22 mouse cellular contexts compared by ENCODE assay signal in the genomic region with DNA sequence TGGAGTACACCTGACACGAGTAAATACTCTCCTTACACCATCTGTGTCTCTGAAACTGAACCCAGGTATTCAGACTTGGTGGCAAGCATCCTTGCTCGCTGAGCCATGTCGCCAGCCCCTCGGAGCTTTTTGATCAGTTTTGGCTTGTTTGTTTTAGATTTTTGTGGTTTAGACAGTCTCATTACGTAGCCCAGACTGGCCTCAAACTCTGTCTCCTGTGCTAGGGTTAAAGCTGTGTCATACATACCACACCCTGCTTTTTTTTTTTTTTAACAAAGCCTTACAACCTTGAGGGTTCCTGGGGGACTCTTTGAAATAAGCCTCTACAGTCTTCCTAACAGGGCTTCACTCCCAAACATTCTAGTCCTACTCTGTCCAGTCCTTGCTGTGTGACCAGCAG. TPM values are rescaled to one million over a fixed set of nuclear protein-coding genes. Genes with fewer than 3 reads are reported as not detected.
DNase-seq lines count a peak whose midpoint lies in the region; ATAC-seq lines count a peak whose summit lies in the region.
"Had no signal": no experiment of that assay in that cellular context is flagged by ENCODE, and none has a peak within 500 bp of the region (broad histone marks: within the 10 kb centered on the region; RNA-seq: fewer than 3 reads in every experiment).

No protein-coding gene starts in this region.

- H3K9me3 ChIP-seq in forebrain, embryonic 12.5 days: no peaks in the 10 kb centered on the region
- H3K9me3 ChIP-seq in forebrain, embryonic 15.5 days: no peaks in the 10 kb centered on the region
- H3K9me3 ChIP-seq in neural tube, embryonic 13.5 days: no peaks in the 10 kb centered on the region
- H3K9me3 ChIP-seq in neural tube, embryonic 15.5 days (replicated peaks): no peaks in the 10 kb centered on the region
- H3K9me3 ChIP-seq: embryonic facial prominence, embryonic 13.5 days; heart, embryonic 12.5 days; megakaryocyte, embryonic 14.5 days had no signal

- H3K4me2 ChIP-seq in forebrain, embryonic 12.5 days: peak overlapping the region; percentile 40; the same call in 1 of the 2 replicates
- H3K4me2 ChIP-seq in forebrain, embryonic 15.5 days (replicated peaks): no peak overlapping the region
- no peak overlapping the region for H3K4me2 ChIP-seq in neural tube, embryonic 13.5 days
- no peak overlapping the region for H3K4me2 ChIP-seq in neural tube, embryonic 15.5 days
- H3K4me2 ChIP-seq: liver, embryonic 11.5 days had no signal

- intact Hi-C loops in left cerebral cortex, postnatal 10 days (cut with DNase I): no loop called here

- no peaks in the 10 kb centered on the region for H3K36me3 ChIP-seq in forebrain, embryonic 12.5 days (replicated peaks)
- H3K36me3 ChIP-seq in forebrain, embryonic 15.5 days: no peaks in the 10 kb centered on the region
- H3K36me3 ChIP-seq in neural tube, embryonic 13.5 days: no peaks in the 10 kb centered on the region
- H3K36me3 ChIP-seq in neural tube, embryonic 15.5 days: no peaks in the 10 kb centered on the region
- H3K36me3 ChIP-seq: embryonic facial prominence, embryonic 13.5 days; G1E; heart, embryonic 12.5 days had no signal

- H3K27me3 ChIP-seq in forebrain, embryonic 12.5 days: peaks cover 45% of the 10 kb centered on the region
- peaks cover 6% of the 10 kb centered on the region; the same call in 1 of the 2 replicates for H3K27me3 ChIP-seq in forebrain, embryonic 15.5 days
- H3K27me3 ChIP-seq in neural tube, embryonic 13.5 days: peaks cover 72% of the 10 kb centered on the region
- peaks cover 32% of the 10 kb centered on the region for H3K27me3 ChIP-seq in neural tube, embryonic 15.5 days (replicated peaks)

- peak; percentile 56 for DNase-seq in induced T-regulatory cell, adult 2 months (ENCODE audit: low read depth)
- peak; percentile 31 for DNase-seq in naive thymus-derived CD4-positive, alpha-beta T cell, adult 2 months (ENCODE audit: low read depth)
- no peak for DNase-seq in left cerebral cortex, postnatal 10 days (ENCODE audit: extremely low spot score in 1 of 2, low spot score in 2 of 2)
- no peak for DNase-seq in adrenal gland, adult (ENCODE audit: inconsistent age in 2 of 2, low spot score in 1 of 2)
- DNase-seq: cerebellum, adult 8-10 months; gastrocnemius, postnatal 10 days; heart, adult 11 months; heart, postnatal 14 days; kidney, adult 18-20 months; kidney, postnatal 10 days; lung, adult 18-20 months; thymus, postnatal 4 days had no signal

- no peak overlapping the region for H3K4me3 ChIP-seq in forebrain, embryonic 12.5 days (replicated peaks)
- H3K4me3 ChIP-seq in forebrain, embryonic 15.5 days: no peak overlapping the region
- no peak overlapping the region for H3K4me3 ChIP-seq in neural tube, embryonic 13.5 days
- no peak overlapping the region for H3K4me3 ChIP-seq in neural tube, embryonic 15.5 days (replicated peaks)
- H3K4me3 ChIP-seq: embryonic facial prominence, embryonic 13.5 days; heart, embryonic 12.5 days; layer of hippocampus, adult 2 months had no signal

- H3K27ac ChIP-seq in forebrain, embryonic 12.5 days: peak overlapping the region; percentile 79
- H3K27ac ChIP-seq in forebrain, embryonic 15.5 days (replicated peaks): no peak overlapping the region
- H3K27ac ChIP-seq in neural tube, embryonic 13.5 days (replicated peaks): no peak overlapping the region
- no peak overlapping the region for H3K27ac ChIP-seq in neural tube, embryonic 15.5 days (replicated peaks)
- H3K27ac ChIP-seq: layer of hippocampus, adult 2 months had no signal

- WGBS in forebrain, embryonic 12.5 days: 54% methylated on average over 5 of the region's 5 CpGs
- 53% methylated on average over 5 of the region's 5 CpGs for WGBS in forebrain, embryonic 15.5 days
- WGBS in neural tube, embryonic 13.5 days: 66% methylated on average over 5 of the region's 5 CpGs
- WGBS in neural tube, embryonic 15.5 days: 79% methylated on average over 5 of the region's 5 CpGs

- no peak overlapping the region for H3K9ac ChIP-seq in forebrain, embryonic 12.5 days
- H3K9ac ChIP-seq in forebrain, embryonic 15.5 days (replicated peaks): no peak overlapping the region
- no peak overlapping the region for H3K9ac ChIP-seq in neural tube, embryonic 13.5 days
- no peak overlapping the region for H3K9ac ChIP-seq in neural tube, embryonic 15.5 days (replicated peaks)
- H3K9ac ChIP-seq: embryonic facial prominence, embryonic 13.5 days; heart, embryonic 12.5 days had no signal

- peaks cover 74% of the 10 kb centered on the region for H3K4me1 ChIP-seq in forebrain, embryonic 12.5 days
- peaks cover 52% of the 10 kb centered on the region for H3K4me1 ChIP-seq in forebrain, embryonic 15.5 days
- H3K4me1 ChIP-seq in neural tube, embryonic 13.5 days (replicated peaks): peaks cover 59% of the 10 kb centered on the region
- peaks cover 43% of the 10 kb centered on the region for H3K4me1 ChIP-seq in neural tube, embryonic 15.5 days

- ATAC-seq in forebrain, embryonic 12.5 days (ENCODE audit: low FRiP score): 0 out of 2 replicates have a peak, but pooled peaks have one; percentile 1
- no peak for ATAC-seq in forebrain, embryonic 15.5 days (replicated peaks)
- ATAC-seq in neural tube, embryonic 13.5 days (ENCODE audit: low read depth): 0 out of 2 replicates have a peak, but pooled peaks have one; percentile 2
- no peak for ATAC-seq in neural tube, embryonic 15.5 days (ENCODE audit: low FRiP score)

RNA-seq across cellular contexts. Expression of gene Dlk1, which starts 7.6 kb away (rescaled TPM):
- 143 and 148 TPM in 2 replicates for polyA plus RNA-seq in forebrain, embryonic 12.5 days (2016; fragmentation: Nextera tagmentation; extraction: Ambion mirVana)
- 29.7 and 48.5 TPM in 2 replicates for polyA plus RNA-seq in forebrain, embryonic 15.5 days (2015; fragmentation: Nextera tagmentation; extraction: Ambion mirVana)
- 77.7 and 96.5 TPM in 2 replicates for polyA plus RNA-seq in neural tube, embryonic 13.5 days (2015; fragmentation: Nextera tagmentation; extraction: Ambion mirVana)
- polyA plus RNA-seq in neural tube, embryonic 15.5 days (2015; fragmentation: Nextera tagmentation; extraction: Ambion mirVana): 96.8 and 132 TPM in 2 replicates
- total RNA-seq in left cerebral cortex, postnatal 10 days (2021): 1 to 10 TPM; 2.1 to 2.9 TPM
- polyA plus RNA-seq: G1E had no signal

Comparison
In these comparisons a context has a peak if more than half of its experiments do, and no peak if none do; other contexts are left out.
1. ATAC-seq: peak in forebrain, embryonic 12.5 days (single experiment) and neural tube, embryonic 13.5 days (single experiment); none in forebrain, embryonic 15.5 days (single experiment) and neural tube, embryonic 15.5 days (single experiment).
2. DNase-seq: peak in induced T-regulatory cell, adult 2 months (single experiment) and naive thymus-derived CD4-positive, alpha-beta T cell, adult 2 months (single experiment); none in left cerebral cortex, postnatal 10 days (0 of 2) and adrenal gland, adult (0 of 2).